Mouse (Mus musculus) heart, adult 2 months (tissue): ENCODE measurements around the gene Rab3gap2.

ENCODE experiments used
- CTCF ChIP-seq: fragments of 200-600 bp; IDR thresholded peaks from 2 replicates; pipeline ENCODE4 v1.8.1; 2022; ENCODE audit warnings: antibody characterized with exemption, mild to moderate bottlenecking, moderate library complexity
- EP300 ChIP-seq: fragments of 200-500 bp; IDR thresholded peaks from 2 replicates; pipeline ENCODE4 v1.6.1; 2011; ENCODE audit warnings: low read depth, low read length, control low read depth; ENCODE audit not compliant: insufficient read depth
- POLR2A ChIP-seq: fragments of 200-500 bp; IDR thresholded peaks from 2 replicates; pipeline ENCODE4 v1.6.1; 2011; ENCODE audit warnings: mild to moderate bottlenecking, low read depth, low read length, control low read depth; ENCODE audit not compliant: insufficient read depth

DNA sequence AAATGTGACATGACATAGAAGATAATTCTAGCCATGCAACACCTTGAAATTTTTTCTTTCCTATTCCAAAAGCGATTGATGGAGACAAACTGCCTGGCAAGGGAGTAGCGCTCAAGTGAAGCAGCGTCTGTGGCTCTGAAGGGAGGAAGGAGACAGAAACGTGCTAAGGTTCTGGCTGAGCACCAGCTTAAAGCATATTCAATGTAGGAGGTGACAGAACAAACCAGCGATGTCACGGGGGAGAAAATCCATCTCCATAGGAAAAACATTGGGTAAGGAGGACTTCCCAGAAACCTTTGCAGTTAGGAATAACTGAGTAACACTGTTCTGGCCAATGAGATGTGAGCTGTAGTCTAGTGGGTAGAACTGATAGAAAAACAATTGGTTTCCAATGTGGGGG lies 26.1 kb upstream of the Rab3gap2 start:
- TF ChIP-seq POLR2A (no peak), CTCF (no peak), EP300 (no peak)
